Mouse (Mus musculus) ES-E14 (cell line): ENCODE results near the gene Bzw1.

Source experiments
- CHD2 ChIP-seq: IDR thresholded peaks from 2 replicates; pipeline ENCODE4 v1.6.1; 2014; ENCODE audit warnings: mild to moderate bottlenecking, low read depth, low read length, inconsistent platforms
- HCFC1 ChIP-seq: IDR thresholded peaks from 2 replicates; pipeline ENCODE4 v1.6.1; 2012; ENCODE audit warnings: low read length, inconsistent platforms, borderline replicate concordance; ENCODE audit not compliant: insufficient read depth
- MAFK ChIP-seq: IDR thresholded peaks from 2 replicates; pipeline ENCODE4 v1.6.1; 2014; ENCODE audit warnings: mild to moderate bottlenecking, low read depth, low read length, inconsistent platforms; ENCODE audit not compliant: insufficient read depth
- ZC3H11A ChIP-seq: IDR thresholded peaks from 2 replicates; pipeline ENCODE4 v1.6.1; 2012; ENCODE audit warnings: low read depth, mild to moderate bottlenecking, inconsistent platforms, low read length, borderline replicate concordance
- ZNF384 ChIP-seq: IDR thresholded peaks from 2 replicates; pipeline ENCODE4 v1.6.1; 2012; ENCODE audit warnings: low read depth, low read length, inconsistent platforms

DNA sequence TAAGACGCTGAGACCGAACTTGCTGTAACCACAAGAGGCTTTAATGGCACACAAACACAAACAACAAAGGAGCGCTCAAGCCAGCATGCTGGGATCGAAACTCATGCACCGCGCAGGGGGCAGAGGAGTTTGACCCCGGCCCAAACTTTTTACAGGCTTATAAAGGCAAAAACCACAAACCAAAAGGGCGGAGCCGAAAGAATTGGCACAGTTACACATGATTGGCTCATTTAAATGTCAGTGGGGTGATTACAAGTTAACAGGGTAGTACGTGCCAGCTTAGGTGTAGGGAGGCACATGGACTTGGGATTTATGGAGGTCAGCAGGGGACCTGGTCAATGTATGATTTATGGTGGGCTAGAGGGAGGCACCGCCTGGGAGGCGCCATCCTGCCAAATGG, 28.1 kb upstream of the Bzw1 start:
- no peak for TF ChIP-seq MAFK
- no peak for TF ChIP-seq ZC3H11A
- TF ChIP-seq CHD2 = no peak
- no peak for TF ChIP-seq HCFC1
- TF ChIP-seq ZNF384 = no peak
